Mouse (Mus musculus) neural tube, embryonic 15.5 days (tissue): ENCODE data around the gene Ankrd23. TPM values are rescaled to one million over a fixed set of nuclear protein-coding genes. Genes with fewer than 3 reads are reported as not detected.

ENCODE experiments used
- ATAC-seq: fragments of 200-750 bp; cut with Nextera tagmentation; 2 replicates; pipeline ENCODE4 v1.8.0; 2017; ENCODE audit warnings: mild to moderate bottlenecking, moderate TSS enrichment, moderate library complexity; ENCODE audit not compliant: low FRiP score
- H3K27ac ChIP-seq: fragments of 300-500 bp; sonication (generic); replicated peaks from 2 replicates; pipeline ENCODE4 v1.5.1; 2015; ENCODE audit warnings: mild to moderate bottlenecking, inconsistent platforms
- H3K27me3 ChIP-seq: fragments of 300-500 bp; sonication (generic); replicated peaks from 2 replicates; pipeline ENCODE4 v1.6.1; 2015; ENCODE audit warnings: inconsistent platforms
- H3K36me3 ChIP-seq: fragments of 300-500 bp; sonication (generic); 2 replicates; pipeline ENCODE4 v1.6.1; 2015; ENCODE audit warnings: inconsistent platforms
- H3K4me1 ChIP-seq: fragments of 300-500 bp; sonication (generic); 2 replicates; pipeline ENCODE4 v1.6.1; 2015; ENCODE audit warnings: inconsistent platforms
- H3K4me2 ChIP-seq: fragments of 300-500 bp; sonication (generic); 2 replicates; pipeline ENCODE4 v1.6.1; 2015; ENCODE audit warnings: inconsistent platforms, mild to moderate bottlenecking, moderate library complexity
- H3K4me3 ChIP-seq: fragments of 300-500 bp; sonication (generic); replicated peaks from 2 replicates; pipeline ENCODE4 v1.5.1; 2015; ENCODE audit warnings: mild to moderate bottlenecking, inconsistent platforms
- H3K9ac ChIP-seq: fragments of 300-500 bp; sonication (generic); replicated peaks from 2 replicates; pipeline ENCODE4 v1.6.1; 2015; ENCODE audit warnings: mild to moderate bottlenecking, inconsistent platforms
- H3K9me3 ChIP-seq: fragments of 300-500 bp; sonication (generic); replicated peaks from 2 replicates; pipeline ENCODE4 v1.6.1; 2016; ENCODE audit warnings: inconsistent platforms
- WGBS: fragments of 180-500 bp; shearing (Covaris S2); methylation state at CpG from one replicate; pipeline ENCODE4 v1.1.7; 2015; ENCODE audit warnings: mixed read lengths; 5-methylcytosine and 5-hydroxymethylcytosine counted together
- polyA plus RNA-seq: library from polyadenylated mRNA; unstranded; fragments of >200 nt; fragmentation: Nextera tagmentation; extraction: Ambion mirVana; gene quantifications from 2 replicates; pipeline ENCODE4 v1.2.1, GENCODE M21; 2015

Gene Ankrd23
- polyA plus RNA-seq, 1 experiment from 2014 or later = 21.6 TPM

DNA sequence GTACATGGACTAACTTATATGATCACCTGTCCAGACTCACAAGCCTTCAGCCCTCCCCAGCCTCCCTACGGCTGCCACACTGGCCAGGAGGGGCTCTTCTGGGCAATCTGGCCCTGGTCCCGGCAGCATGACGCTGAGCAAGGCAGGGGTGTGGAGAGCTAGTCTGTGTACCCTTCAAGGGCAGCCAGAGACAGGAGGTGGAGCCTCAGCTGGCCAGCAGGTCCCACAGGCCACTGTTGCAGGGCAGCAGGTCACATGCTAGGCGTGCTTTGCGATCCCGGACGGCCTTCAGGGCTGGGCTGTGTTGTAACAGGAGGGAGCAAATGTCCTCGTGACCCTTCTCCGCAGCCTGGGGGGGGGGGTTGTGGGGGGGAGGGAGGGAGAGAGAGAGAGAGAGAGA lies 2.5 kb upstream of the Ankrd23 start, which contains the start of gene Gm42417:
Gene Gm42417, minus strand, starts transcription at position 244 of the 400 bp plus-strand sequence.
- Histone ChIP-seq H3K27ac (no peak within 1 kb of the TSS), H3K36me3 (peaks cover 37% of the 10 kb centered on the region), H3K9me3 (no peaks in the 10 kb centered on the region), H3K27me3 (no peaks in the 10 kb centered on the region), H3K9ac (no peak within 1 kb of the TSS), H3K4me1 (no peaks in the 10 kb centered on the region), H3K4me2 (no peak within 1 kb of the TSS), H3K4me3 (no peak within 1 kb of the TSS)
- ATAC-seq = no peak
- WGBS = 62% methylated on average over 9 of the region's 9 CpGs

DNA sequence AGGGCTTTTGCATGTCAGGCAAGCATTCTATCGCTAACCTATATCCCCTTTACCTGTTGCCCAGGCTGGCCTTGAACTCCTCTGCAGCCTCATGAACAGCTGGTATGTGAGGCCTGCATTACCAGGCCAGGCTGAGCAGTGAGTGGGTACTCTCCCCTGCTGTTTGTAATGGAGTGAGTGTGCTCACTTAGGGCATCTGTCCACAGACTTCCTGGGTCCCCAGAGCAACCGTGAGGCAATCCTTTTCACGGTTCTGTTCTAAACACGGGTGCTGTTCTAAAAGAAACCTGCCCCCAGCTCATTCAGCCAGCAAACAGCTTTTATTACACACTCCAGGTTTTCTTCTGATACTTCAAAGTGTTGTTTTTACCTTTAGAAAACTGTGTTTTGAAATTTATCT lies 2.0 kb upstream of the Ankrd23 start:
- no peaks in the 10 kb centered on the region for H3K9me3 ChIP-seq
- H3K36me3 ChIP-seq = peaks cover 37% of the 10 kb centered on the region
- H3K27me3 ChIP-seq = no peaks in the 10 kb centered on the region
- ATAC-seq = no peak
- H3K4me2 ChIP-seq = no peak overlapping the region
- WGBS = 74% methylated on average over 4 of the region's 4 CpGs
- H3K4me1 ChIP-seq = no peaks in the 10 kb centered on the region
- no peak overlapping the region for H3K9ac ChIP-seq
- no peak overlapping the region for H3K4me3 ChIP-seq
- H3K27ac ChIP-seq = no peak overlapping the region

DNA sequence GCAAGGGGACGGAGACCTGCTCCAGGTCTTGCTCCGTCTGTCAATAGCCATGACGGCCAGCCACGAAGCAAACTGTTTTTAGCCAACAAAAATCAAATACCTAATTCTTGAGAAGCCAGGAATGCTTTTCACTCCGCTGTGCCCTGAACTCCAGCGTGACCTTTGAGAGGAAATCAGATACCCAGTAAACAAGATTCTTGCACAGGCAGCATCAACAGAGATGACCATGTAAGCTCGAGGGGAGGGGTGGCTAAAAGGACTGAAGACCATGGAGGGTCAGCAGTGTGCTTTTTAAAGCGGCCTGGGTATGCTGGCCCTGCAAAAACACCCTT lies 320 bp downstream of the Ankrd23 start:
- H3K36me3 ChIP-seq = peaks cover 28% of the 10 kb centered on the region
- H3K27me3 ChIP-seq = no peaks in the 10 kb centered on the region
- H3K4me2 ChIP-seq = no peak overlapping the region
- H3K27ac ChIP-seq = no peak overlapping the region
- WGBS = 89% methylated on average over 8 of the region's 8 CpGs
- no peak overlapping the region for H3K4me3 ChIP-seq
- no peaks in the 10 kb centered on the region for H3K9me3 ChIP-seq
- no peak for ATAC-seq
- no peaks in the 10 kb centered on the region for H3K4me1 ChIP-seq
- no peak overlapping the region for H3K9ac ChIP-seq

DNA sequence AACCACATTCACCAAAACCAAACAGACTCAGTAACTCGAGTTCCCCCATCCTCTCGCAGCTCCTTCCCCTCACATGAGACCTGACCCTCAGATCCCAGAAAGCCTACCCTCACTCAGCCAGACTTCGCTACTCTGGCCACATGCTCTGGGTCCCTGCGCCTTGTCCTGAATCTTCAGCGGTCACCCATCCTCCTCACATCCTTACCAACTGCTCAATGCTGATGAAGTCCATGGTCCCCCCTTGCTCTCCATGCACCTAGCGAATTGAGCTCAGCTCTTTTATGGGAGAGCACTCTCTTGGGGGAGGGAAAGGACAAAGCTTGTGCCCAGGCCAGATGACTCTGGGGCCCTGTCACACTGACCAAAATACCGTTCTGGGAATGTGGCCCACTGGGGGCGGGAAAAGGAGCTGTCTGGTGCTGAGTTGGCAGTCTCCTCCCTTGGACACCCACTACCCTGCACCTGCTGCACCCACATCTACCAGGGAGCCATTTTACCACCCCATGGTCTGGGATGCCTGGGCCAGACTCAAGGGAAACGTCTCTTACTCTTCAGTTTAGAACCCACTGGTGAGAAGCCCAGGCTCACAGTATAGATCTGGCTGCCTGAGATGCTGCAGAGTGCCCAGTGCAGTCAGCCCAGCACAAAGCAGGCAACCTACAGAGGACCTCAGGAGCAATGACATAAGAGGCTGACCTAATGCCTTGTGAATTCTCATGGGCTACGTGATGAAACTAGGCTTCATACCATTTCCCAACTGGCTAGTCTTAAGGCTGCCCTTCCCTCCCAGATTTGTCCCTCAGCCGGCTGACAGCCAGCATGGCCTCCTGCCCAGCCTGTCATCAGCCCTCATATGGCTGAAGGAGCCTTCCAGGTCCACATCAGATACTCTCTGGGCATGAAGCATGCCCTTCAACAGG lies 946 bp downstream of the Ankrd23 start:
- no peak for ATAC-seq
- Histone ChIP-seq H3K9ac (no peak overlapping the region), H3K36me3 (peaks cover 24% of the 10 kb centered on the region), H3K27ac (no peak overlapping the region), H3K4me3 (no peak overlapping the region), H3K4me2 (no peak overlapping the region), H3K4me1 (no peaks in the 10 kb centered on the region), H3K9me3 (no peaks in the 10 kb centered on the region), H3K27me3 (no peaks in the 10 kb centered on the region)
- WGBS = 84% methylated on average over 11 of the region's 11 CpGs

DNA sequence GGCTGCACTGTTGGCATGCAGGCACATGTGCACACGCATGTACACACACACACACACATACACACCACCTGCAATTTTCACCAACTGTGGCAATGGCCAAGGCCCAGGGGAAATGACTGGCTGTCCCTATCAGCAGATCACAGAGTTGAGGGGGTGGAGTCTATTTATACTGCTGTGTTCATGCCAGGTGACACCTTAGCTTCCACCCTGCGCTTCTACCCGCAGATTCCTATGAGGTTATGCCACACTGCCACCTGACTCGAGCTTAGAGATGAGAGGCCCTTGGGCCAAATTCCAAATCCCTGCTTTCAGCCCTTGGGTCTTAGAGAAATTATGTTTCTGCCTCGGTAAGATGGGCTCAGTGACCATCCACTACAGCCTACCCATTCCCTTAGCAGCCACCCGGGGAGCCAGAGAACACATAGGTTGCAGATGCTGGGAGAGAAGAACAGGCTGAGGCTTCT lies 2.1 kb downstream of the Ankrd23 start:
- no peak overlapping the region for H3K4me2 ChIP-seq
- H3K9me3 ChIP-seq = no peaks in the 10 kb centered on the region
- H3K4me3 ChIP-seq = no peak overlapping the region
- H3K27me3 ChIP-seq = no peaks in the 10 kb centered on the region
- H3K36me3 ChIP-seq = peaks cover 13% of the 10 kb centered on the region
- no peaks in the 10 kb centered on the region for H3K4me1 ChIP-seq
- H3K27ac ChIP-seq = no peak overlapping the region
- H3K9ac ChIP-seq = no peak overlapping the region
- no peak for ATAC-seq
- 82% methylated on average over 6 of the region's 6 CpGs for WGBS

DNA sequence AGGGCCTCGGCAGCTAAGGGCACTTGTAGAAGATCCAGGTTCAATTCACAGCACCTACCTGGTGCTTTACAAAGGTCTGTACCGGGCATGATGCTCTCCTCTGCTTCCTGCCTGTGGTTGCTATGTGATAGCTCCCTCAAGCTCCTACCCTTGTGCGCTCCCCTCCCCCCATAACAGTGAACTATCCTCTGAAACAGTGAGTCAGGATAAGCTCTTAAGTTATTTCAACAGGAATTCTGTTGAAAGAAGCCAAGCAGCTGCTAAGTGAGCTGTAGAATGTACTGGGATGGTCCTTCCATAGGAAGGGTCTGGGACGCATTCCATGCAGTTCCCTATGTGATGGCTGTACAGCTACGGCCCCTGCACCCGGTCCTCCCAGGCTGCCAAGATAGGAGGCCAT lies 3.1 kb downstream of the Ankrd23 start:
- Histone ChIP-seq H3K9ac (no peak overlapping the region), H3K27ac (no peak overlapping the region), H3K36me3 (peaks cover 5% of the 10 kb centered on the region), H3K9me3 (no peaks in the 10 kb centered on the region), H3K4me2 (no peak overlapping the region), H3K27me3 (no peaks in the 10 kb centered on the region), H3K4me1 (no peaks in the 10 kb centered on the region), H3K4me3 (no peak overlapping the region)
- no peak for ATAC-seq
- 85% methylated on average over 6 of the region's 6 CpGs for WGBS

DNA sequence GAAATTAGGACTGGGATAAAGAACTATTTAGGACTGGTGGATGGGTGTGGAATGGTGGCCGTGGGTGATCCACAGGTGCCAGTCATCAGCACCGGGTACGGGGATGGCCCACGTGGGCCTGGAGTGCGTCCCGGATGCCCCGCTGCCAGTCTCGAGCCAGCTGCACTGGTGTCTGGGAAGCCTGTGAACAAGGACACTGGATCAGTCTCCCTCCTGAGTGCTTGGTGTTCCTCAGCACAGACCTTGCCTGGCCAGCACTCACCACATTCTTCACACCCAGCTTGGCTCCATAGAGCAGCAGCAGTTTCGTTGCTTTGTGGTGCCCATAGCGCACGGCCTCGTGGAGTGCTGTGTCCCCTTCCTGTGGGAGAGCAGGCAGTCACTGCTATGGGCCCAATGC lies 5.2 kb downstream of the Ankrd23 start:
- Histone ChIP-seq H3K9me3 (no peaks in the 10 kb centered on the region), H3K4me1 (no peaks in the 10 kb centered on the region), H3K36me3 (peaks cover 10% of the 10 kb centered on the region), H3K27me3 (no peaks in the 10 kb centered on the region), H3K4me3 (no peak overlapping the region), H3K27ac (no peak overlapping the region), H3K4me2 (no peak overlapping the region), H3K9ac (no peak overlapping the region)
- WGBS = 89% methylated on average over 12 of the region's 12 CpGs
- ATAC-seq = no peak

DNA sequence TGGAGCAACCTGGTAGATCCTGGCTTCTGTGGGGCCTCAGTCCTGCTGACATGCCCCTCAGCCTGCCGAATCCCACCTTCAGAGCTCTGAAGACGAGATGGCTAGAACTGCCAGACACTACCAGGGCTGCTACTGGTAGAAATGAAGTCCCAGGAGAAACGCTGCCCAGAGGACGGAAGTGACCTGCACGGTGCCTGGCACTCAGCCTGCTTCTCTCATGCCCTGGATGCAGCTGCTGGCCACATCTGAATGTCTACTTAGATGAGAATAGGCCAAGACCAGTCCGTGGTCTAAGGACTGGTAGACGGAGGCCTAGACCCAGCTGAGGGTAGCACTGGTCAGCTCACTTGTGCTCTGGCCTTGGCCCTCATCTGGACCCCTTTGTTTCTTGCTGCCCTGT lies 5.7 kb downstream of the Ankrd23 start:
- Histone ChIP-seq H3K4me3 (no peak overlapping the region), H3K36me3 (peaks cover 14% of the 10 kb centered on the region), H3K4me2 (no peak overlapping the region), H3K27me3 (no peaks in the 10 kb centered on the region), H3K4me1 (no peaks in the 10 kb centered on the region), H3K9ac (no peak overlapping the region), H3K27ac (no peak overlapping the region), H3K9me3 (no peaks in the 10 kb centered on the region)
- 94% methylated on average over 7 of the region's 7 CpGs for WGBS
- no peak for ATAC-seq

DNA sequence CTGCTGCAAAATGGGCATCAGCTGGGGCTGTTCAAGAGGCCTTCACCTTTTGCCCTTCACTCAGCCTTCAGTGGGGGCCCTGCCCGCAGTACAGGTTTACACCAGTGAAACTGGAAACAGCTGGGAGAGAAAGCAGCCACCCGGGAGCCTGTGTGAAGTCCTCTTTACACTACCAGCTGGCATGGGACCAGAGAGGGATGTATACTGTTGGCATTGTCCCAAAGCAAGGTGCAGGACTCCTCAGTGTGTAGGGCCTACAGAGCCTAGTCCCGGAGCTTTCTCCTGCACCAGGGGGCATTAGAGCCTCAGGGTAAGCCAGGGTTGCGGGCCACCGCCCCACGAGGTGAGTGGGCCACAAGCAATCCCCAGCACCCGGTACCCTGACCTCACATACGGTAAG lies 6.2 kb downstream of the Ankrd23 start:
- ATAC-seq = no peak
- Histone ChIP-seq H3K4me2 (no peak overlapping the region), H3K9me3 (no peaks in the 10 kb centered on the region), H3K27me3 (no peaks in the 10 kb centered on the region), H3K4me1 (no peaks in the 10 kb centered on the region), H3K27ac (no peak overlapping the region), H3K9ac (no peak overlapping the region), H3K36me3 (peaks cover 19% of the 10 kb centered on the region), H3K4me3 (no peak overlapping the region)
- WGBS = 77% methylated on average over 8 of the region's 8 CpGs

DNA sequence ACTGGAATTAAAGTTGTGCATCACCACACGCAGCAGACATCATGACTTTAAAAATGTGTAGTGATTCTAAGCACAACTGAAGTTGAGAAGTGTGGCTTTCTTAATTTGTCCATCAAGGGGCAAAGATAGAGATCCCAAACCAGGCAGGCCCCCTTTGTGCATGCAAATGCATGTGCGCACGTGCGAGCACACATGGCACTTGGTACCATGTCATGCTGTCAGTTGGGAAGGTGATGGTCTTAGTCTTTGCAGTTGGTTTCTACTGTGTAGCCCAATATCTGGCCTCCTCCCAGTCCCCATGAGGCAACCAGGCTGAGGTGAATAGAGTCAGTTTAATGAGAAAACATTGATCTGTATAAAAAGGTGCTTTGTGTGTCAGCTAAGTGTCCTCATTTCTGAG lies 6.8 kb downstream of the Ankrd23 start:
- Histone ChIP-seq H3K9me3 (no peaks in the 10 kb centered on the region), H3K9ac (no peak overlapping the region), H3K4me2 (no peak overlapping the region), H3K27ac (no peak overlapping the region), H3K4me3 (no peak overlapping the region), H3K36me3 (peaks cover 25% of the 10 kb centered on the region), H3K4me1 (no peaks in the 10 kb centered on the region), H3K27me3 (no peaks in the 10 kb centered on the region)
- no peak for ATAC-seq
- 92% methylated on average over 4 of the region's 4 CpGs for WGBS

DNA sequence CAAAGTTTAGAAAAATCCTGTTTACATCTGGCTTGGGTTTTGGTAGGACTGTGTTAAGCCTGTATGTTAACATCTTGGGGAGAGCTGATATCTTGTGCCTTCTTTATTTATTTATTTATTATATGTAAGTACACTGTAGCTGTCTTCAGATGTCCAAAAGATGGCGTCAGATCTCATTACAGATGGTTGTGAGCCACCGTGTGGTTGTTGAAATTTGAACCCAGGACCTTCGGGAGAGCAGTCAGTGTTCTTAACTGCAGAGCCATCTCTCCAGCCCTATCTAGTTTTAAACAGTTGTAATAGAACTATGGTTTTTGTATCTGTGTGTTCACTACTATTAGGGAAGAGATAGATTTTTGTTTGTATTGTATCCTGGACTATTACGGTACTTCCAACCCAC lies 7.4 kb downstream of the Ankrd23 start:
- Histone ChIP-seq H3K4me2 (no peak overlapping the region), H3K9ac (no peak overlapping the region), H3K4me1 (no peaks in the 10 kb centered on the region), H3K36me3 (peaks cover 31% of the 10 kb centered on the region), H3K4me3 (no peak overlapping the region), H3K27ac (no peak overlapping the region), H3K9me3 (no peaks in the 10 kb centered on the region), H3K27me3 (no peaks in the 10 kb centered on the region)
- 92% methylated on average over 4 of the region's 4 CpGs for WGBS
- no peak for ATAC-seq

DNA sequence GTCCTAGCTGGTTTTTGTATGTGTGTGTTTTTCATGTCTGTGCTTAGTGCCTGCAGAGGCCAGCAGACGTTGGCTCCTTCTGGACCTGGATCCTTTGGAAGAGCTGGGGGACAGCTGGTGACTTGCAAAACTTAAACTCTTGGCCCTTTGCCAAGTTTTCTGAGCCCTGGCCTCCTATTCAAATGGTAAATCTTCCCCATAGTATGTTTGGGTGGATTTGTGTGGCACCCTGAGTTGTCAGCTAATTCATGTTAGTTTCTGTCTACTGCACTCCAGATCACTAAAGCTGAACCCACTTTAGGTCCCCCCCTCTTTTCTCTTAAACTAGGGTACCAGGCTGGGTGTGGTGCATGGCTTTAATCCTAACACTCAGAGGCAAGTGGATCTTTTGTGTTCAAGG lies 8.3 kb downstream of the Ankrd23 start:
- Histone ChIP-seq H3K9me3 (no peaks in the 10 kb centered on the region), H3K36me3 (peaks cover 39% of the 10 kb centered on the region), H3K4me2 (no peak overlapping the region), H3K4me3 (no peak overlapping the region), H3K27me3 (no peaks in the 10 kb centered on the region), H3K4me1 (peaks cover 3% of the 10 kb centered on the region), H3K9ac (no peak overlapping the region), H3K27ac (no peak overlapping the region)
- ATAC-seq = no peak
- WGBS = 22% methylated on average over 1 of the region's 1 CpGs
